Mouse (Mus musculus) MEL (cell line): ENCODE measurements around the gene Atpaf2.

Experiments
- CTCF ChIP-seq, 3 experiments: IDR thresholded peaks in 2 of 3; conservative IDR thresholded peaks in 1 of 3; 2 replicates each; pipeline ENCODE4 v1.5.1; 2011 to 2012; ENCODE audit warnings: low read length in 3 of 3, low read depth in 2 of 3, mild to moderate bottlenecking in 2 of 3, improper control_type of control experiment in 1 of 3, inconsistent platforms in 1 of 3, mixed read lengths in 1 of 3, moderate library complexity in 1 of 3; ENCODE audit not compliant: control insufficient read depth in 1 of 3, insufficient read depth in 1 of 3, poor library complexity in 1 of 3, severe bottlenecking in 1 of 3
- GATA1 ChIP-seq: IDR thresholded peaks from 2 replicates; pipeline ENCODE4 v1.6.1; 2011; ENCODE audit warnings: low read depth, low read length, improper control_type of control experiment
- KAT2A ChIP-seq: conservative IDR thresholded peaks from 2 replicates; pipeline ENCODE4 v1.6.1; 2012; ENCODE audit warnings: low read depth, low read length, improper control_type of control experiment, inconsistent platforms
- MAX ChIP-seq: IDR thresholded peaks from 2 replicates; pipeline ENCODE4 v1.6.1; 2011; ENCODE audit warnings: low read length, improper control_type of control experiment

- no peak for TF ChIP-seq MAX
- no peak for TF ChIP-seq KAT2A
- TF ChIP-seq GATA1 = no peak
- no peak for TF ChIP-seq CTCF (IDR thresholded peaks at IDR 0.05 in 2 of 3, conservative IDR thresholded peaks at IDR 0.05 in 1 of 3; ENCODE audit: control insufficient read depth in 1 of 3, insufficient read depth in 1 of 3, low read depth in 2 of 3, low read length in 3 of 3, poor library complexity in 1 of 3, severe bottlenecking in 1 of 3)
Measured at GRCm38 (mm10) chr11:60387944-60388343, 30.3 kb downstream of the Atpaf2 start.
